Mouse (Mus musculus) kidney, postnatal 36 days (tissue): ENCODE measurements around the gene Oxct1.

Experiments
- DNase-seq, 2 experiments: peaks; one replicate each; pipeline ENCODE4 v3.0.0; 2021 to 2022; ENCODE audit warnings: mixed read lengths in 2 of 2

Oxct1 gene

GRCm38 (mm10) chr15:4026231-4026773, at the start of gene Oxct1:
Gene Oxct1, plus strand, starts transcription at chr15:4026383.
- DNase-seq = peak; percentile 93 to 94

- no peak for DNase-seq
Measured at GRCm38 (mm10) chr15:3978279-3978678, 47.9 kb upstream of the Oxct1 start.

DNA sequence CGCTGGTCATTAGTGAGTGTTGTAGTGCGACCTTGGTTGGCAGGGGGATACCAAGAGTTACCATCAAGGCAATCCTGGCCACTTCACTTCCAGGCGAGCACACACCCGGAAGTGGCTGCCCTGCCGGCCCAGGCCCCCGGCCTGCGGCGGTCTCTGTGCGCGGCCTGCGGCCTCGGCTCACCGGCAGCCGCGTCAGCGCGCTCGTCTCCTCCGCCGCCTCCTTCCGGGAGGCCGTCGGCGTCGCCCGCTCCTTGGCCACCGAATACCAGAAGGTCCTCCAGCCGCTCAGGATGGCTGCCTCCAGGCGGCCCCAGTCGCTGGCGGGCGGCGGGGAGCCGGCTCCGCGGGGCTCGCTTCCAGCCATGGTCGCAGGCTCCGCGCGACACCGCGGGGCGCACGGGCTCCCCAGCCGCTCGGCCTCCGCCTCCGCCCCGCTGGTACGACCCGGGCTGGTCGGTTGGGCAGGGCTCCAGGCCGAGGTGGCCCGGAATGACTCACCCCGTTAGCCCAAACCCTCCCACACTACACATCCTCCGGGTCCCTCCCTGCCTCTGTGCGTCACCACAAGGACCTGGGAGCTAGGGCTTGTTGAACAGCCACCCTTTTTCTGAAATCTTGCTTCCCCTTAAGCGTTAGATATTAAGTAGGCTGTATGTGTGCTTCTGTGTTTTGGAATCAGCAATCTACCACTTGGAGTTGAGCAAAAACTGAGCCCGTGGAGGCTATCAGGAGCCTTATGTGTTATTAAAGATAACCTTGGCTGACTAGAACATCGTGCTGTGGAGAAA, 46.9 kb upstream of the Oxct1 start, which contains the start of gene Fbxo4:
Gene Fbxo4, minus strand, starts transcription at position 513 of the 788 bp plus-strand sequence.
- peak; percentile 87 to 92 for DNase-seq

DNA sequence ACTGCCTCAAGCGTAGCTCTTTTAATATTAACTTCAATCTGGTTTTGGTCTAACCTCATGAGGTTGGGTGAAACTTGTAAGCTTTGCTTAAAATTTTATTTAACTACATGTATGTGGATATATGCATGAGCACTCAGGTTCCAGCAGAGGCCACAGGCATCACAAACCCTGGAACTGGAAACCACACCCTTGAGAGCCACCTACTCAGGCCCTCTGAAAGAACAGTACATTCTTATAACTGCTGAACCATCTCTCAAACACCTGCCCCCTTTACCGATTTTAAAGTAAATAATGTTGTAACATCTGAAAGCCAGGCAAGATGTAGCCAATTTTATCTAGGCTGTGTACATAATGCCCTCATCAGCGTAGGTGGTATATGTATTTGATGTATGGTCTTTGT, 46.3 kb upstream of the Oxct1 start:
- peak in 1 of 2 experiments; percentile 10 for DNase-seq

GRCm38 (mm10) chr15:3982732-3983131, 43.5 kb upstream of the Oxct1 start:
- DNase-seq = no peak

- no peak for DNase-seq
Measured at GRCm38 (mm10) chr15:3984876-3985275, 41.3 kb upstream of the Oxct1 start.

DNA sequence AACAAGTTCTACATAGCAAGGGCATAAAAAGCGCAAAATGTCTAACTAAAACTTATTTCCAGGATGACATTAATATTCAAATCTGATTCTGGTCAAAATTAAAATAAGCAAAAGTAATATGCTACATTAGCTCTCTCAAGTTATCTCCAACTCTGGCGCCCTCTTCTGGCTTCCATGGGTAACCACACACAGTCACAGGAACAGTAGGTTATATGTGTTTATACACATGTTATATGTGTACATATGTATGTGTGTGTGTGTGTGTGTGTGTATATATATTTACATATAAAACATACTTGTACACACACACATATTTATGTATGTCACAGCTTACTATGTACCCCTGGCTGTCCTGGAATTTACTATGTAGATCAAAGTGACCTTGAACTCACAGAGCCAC, 38.2 kb upstream of the Oxct1 start:
- DNase-seq = peak; percentile 33 to 65

GRCm38 (mm10) chr15:3994852-3995447, 31.2 kb upstream of the Oxct1 start:
- no peak for DNase-seq

DNA sequence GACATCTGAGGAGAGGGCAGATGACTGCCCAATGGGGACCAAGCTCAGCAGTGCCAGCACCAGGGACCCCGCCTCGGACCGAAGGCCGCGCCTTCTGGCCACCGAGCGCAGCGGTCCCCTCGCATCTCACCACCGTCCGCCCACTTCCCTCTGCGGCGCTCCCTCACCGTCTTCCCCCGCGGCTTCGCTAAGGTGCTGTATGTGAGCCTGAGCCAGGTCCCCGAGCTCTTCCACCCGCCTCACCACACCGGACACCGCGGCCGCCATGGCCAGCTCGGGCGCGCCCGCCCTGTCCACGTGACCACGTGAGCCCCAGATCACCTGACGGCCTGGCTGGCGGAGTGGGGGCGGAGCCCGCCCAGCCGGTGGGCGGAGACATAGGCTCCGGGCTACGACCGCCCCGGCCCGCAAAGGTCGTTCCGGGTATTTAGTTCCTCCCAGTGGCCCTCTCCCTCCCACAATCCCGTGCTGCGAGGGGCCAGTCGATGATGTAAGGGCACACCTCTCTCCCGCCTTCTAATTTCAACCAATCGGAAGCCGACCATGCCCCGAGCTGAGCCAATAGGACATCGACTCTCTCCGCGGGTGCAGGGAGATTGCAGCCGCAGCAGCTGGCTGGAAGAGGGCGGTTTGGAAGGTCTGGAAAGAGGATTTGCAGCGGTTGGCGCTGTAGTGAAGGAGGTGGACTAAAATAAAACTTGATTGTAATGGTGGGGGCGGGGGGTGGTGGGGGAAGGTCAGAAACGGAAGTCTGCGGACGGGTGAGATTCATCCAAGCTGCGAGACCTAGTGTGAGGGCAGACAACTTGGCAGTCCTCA, 30.5 kb upstream of the Oxct1 start, which contains the start of gene AW549877:
Gene AW549877, minus strand, starts transcription at position 297 of the 819 bp plus-strand sequence.
- peak; percentile 99 for DNase-seq

DNA sequence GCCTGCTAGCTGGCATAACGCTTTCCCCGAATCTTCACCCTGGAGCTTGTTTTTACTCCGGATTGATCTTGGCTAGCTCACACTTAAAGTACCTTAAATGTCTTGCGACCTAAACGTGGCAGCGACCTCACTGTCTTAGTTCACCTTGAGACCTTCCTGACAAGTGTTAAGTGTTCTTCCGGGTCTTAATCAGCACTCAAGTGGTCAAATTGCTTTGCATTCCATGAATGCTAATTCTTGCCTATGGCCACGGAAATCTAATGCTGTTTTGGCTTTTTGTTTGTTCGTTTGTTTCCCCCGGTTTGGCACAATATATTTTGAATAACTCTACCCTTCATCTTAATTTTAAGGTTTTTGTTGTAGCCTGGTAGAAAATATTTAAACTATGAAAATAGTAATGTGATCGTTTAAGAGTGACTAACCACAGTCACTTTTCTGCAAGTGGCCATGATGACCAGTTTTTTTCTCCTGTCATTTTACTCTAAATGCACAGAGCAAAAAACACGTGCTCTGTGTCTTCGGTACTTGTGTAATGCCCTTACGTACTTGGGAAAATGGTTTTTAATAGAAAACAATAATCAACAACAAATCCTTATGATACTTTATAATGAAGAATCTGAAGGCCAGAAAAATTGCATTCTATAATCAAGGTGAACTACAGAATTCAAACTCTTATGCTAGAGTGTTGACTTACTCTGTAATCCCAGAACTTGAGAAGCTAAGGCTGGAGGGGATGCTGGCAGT, 29.7 kb upstream of the Oxct1 start:
- no peak for DNase-seq

DNA sequence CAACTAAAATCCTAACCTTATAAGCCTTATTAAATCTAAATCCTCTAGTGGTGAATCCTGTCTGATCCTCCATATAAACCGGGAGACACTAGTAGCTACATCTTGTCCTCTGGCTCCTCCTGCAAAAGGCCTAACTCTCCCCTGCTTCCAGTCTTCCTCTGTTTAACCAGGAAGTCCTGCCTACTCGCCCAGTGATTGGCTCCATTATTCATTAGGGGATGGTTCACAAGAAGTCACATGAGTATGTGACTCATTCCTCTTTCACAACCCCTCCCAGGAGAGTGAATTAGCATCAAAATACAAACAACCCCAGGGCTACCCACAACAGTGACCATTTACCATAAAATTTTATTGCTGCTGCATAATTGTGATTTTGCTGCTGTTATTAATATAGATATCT, 27.0 kb upstream of the Oxct1 start:
- no peak for DNase-seq

DNA sequence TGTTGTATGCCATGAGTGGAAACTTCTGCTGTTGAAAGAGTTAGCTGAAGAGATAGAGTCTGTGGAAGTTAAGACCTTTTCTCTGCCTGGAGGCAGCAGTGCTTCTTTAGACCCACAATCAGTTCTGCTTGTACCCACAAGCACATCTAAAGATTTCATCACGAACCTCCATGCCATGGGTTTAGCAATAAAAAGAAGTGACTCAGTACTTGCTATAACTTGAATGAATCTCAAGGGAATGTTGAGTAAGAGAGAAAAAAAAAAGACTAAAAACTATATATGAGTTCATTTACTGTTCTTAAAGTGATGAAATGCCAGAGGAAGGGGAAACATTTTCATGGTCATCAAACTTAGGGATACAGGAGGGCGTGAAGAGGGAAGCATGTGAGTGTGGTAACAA, 25.6 kb upstream of the Oxct1 start:
- no peak for DNase-seq

DNA sequence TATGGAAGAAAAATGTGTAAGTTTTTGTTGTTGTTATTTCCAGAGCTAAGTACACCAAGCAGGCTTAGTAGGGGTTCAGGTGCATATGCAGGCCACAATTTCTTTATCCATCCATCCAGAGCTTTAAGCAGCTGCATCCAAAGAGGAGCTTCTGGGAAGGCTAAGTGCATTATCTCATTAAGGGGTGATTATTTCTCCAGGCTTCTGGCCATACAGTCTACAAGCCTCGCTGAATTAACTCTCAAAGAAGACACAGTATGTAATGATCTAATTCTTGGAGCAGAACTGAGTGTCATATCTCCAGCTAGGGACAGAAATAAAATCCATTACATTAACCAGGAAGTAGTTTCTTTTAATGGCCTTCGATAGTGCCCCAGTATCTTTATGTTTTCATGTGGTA, 12.3 kb upstream of the Oxct1 start:
- DNase-seq = no peak

- DNase-seq = no peak
Measured at GRCm38 (mm10) chr15:4020711-4021110, 5.5 kb upstream of the Oxct1 start.

- no peak for DNase-seq
Measured at GRCm38 (mm10) chr15:4023747-4024146, 2.4 kb upstream of the Oxct1 start.

DNA sequence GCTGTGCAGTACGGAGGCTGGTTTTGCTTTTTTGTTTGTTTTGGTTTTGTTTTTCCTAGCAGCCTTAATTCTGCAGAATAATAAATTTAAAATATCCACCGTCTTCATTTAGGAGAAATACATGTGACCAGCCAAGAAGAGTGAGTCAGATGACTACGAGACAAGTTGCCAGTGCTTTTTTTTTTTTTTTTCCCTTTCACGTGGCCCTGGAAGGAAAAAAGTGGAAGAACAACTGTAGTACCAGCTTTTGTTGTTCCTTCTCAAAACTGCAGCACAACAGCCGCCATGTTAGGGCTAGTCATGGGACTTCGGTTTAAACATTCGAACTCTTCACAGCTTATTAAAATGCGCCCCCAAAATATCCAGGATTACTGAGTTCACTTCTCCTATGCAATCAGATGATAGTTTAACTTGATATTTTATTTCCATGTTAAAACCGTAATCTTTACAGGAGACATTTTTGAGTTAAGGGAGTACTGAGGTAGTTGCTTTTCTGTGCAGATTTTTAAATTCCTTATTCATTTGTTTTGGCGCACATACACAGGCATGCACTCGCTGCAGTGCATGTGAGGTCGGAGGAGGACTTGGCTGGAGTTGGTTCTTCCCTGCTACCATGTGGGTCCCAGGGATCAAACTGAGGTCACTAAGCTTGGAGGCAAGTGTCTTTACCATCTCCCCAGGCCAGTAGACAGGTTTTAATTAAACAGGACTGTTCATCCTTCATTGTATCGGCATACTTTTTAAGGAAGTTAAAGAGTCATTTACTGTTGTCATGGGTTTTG, 1.3 kb upstream of the Oxct1 start:
- no peak for DNase-seq

GRCm38 (mm10) chr15:4025508-4025904, 677 bp upstream of the Oxct1 start:
- DNase-seq = no peak

GRCm38 (mm10) chr15:4026831-4027584, 825 bp downstream of the Oxct1 start:
- DNase-seq = peak; percentile 88 to 89

GRCm38 (mm10) chr15:4027671-4028410, 1.7 kb downstream of the Oxct1 start:
- peak; percentile 23 to 59 for DNase-seq

GRCm38 (mm10) chr15:4028411-4028700, 2.2 kb downstream of the Oxct1 start:
- peak in 1 of 2 experiments; percentile 25 for DNase-seq
